In the genomic region with DNA sequence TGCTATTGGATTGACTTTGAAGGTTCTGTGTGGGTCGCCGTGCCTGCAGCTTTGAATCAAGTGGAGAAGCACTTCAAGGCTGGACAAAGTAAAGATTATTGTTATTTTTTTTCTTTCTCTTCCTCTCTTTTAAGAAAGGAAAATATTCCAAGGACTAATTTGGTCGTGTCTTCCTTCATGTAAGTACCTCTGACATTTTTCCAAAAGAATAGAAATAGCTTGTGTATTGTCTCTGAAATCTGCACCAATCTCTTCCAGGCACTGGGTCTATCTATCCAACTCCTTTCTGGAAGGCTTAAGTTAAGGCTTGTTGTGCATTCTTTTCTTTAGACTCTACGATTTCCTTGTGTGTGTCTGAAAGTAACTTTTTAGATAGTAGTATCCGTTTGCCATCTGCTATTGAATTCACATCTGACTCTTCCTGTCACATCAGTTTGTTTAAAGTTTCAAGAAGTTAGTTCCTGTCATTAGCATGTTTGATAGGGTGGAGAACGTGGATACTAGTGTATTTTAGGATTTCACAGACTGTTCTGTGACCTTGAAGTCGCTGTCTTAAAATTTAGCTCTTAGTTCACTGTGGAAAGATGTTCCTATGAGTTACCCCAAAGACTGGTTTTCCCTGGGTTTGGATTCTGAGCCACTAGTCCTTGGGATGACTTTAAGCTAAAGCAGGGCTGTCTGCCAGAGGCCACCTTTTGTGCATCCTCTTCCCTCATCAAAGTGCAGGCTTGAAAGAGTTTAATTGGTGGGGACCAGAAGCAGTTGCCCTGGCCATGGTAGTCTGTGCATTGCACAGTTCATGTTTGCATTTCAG, we compare ENCODE assay signal across 8 mouse cellular contexts. TPM values are rescaled to one million over a fixed set of nuclear protein-coding genes. Genes with fewer than 3 reads are reported as not detected.
DNase-seq lines count a peak whose midpoint lies in the region; ATAC-seq and TF ChIP-seq lines count a peak whose summit lies in the region.

No protein-coding gene starts in this region.

- peak overlapping the region; percentile 80 for H3K4me2 ChIP-seq in kidney, embryonic 14.5 days (replicated peaks; ENCODE audit: low read depth, low read length)
- H3K4me2 ChIP-seq in heart, embryonic 16.5 days (ENCODE audit: low read depth, low read length), result peak overlapping the region; percentile 65
- peak overlapping the region; percentile 71 for H3K4me2 ChIP-seq in liver, postnatal 0 days (ENCODE audit: low read depth, low read length)

- H3K9me3 ChIP-seq in kidney, embryonic 14.5 days (ENCODE audit: control insufficient read depth, low read length), result no peaks in the 10 kb centered on the region
- no peaks in the 10 kb centered on the region for H3K9me3 ChIP-seq in heart, embryonic 16.5 days (replicated peaks; ENCODE audit: control insufficient read depth, low read length)
- H3K9me3 ChIP-seq in liver, postnatal 0 days (ENCODE audit: low read length), result no peaks in the 10 kb centered on the region

- WGBS in kidney, embryonic 14.5 days, result 15% methylated on average over 7 of the region's 7 CpGs
- 2% methylated on average over 7 of the region's 7 CpGs for WGBS in heart, embryonic 16.5 days
- 6% methylated on average over 7 of the region's 7 CpGs for WGBS in liver, postnatal 0 days (ENCODE audit: insufficient replicate concordance)

- TF ChIP-seq CTCF in liver, postnatal 0 days (IDR thresholded peaks at IDR 0.05; ENCODE audit: low read depth), result no peak

- H3K36me3 ChIP-seq in kidney, embryonic 14.5 days (ENCODE audit: control insufficient read depth, insufficient read depth, low read length), result no peaks in the 10 kb centered on the region
- no peaks in the 10 kb centered on the region for H3K36me3 ChIP-seq in heart, embryonic 16.5 days (ENCODE audit: control insufficient read depth, insufficient read depth)
- H3K36me3 ChIP-seq in liver, postnatal 0 days (replicated peaks; ENCODE audit: insufficient read depth, low read length), result no peaks in the 10 kb centered on the region

- intact Hi-C loops in gastrocnemius, postnatal 14 days (cut with DNase I; ENCODE audit: low total_unique reads), result no loop called here

- DNase-seq in kidney, postnatal 14 days, result no peak
- DNase-seq in liver, postnatal 0 days, result no peak
- no peak for DNase-seq in gastrocnemius, postnatal 14 days
- DNase-seq in adrenal gland, adult 8-10 months, result no peak
- DNase-seq in retina, postnatal 1 day, result no peak

- no peak for TF ChIP-seq EP300 in liver, postnatal 0 days (IDR thresholded peaks at IDR 0.05; ENCODE audit: low read depth)

- ATAC-seq in kidney, embryonic 14.5 days (ENCODE audit: low FRiP score, low TSS enrichment), result no peak
- no peak for ATAC-seq in heart, embryonic 16.5 days (replicated peaks; ENCODE audit: extremely low read depth, insufficient read depth, low FRiP score)
- no peak for ATAC-seq in liver, postnatal 0 days

- peak overlapping the region; percentile 58 for H3K9ac ChIP-seq in kidney, embryonic 14.5 days (ENCODE audit: low read depth, low read length)
- peak overlapping the region; percentile 86 for H3K9ac ChIP-seq in heart, embryonic 16.5 days (ENCODE audit: low read length)
- peak overlapping the region; percentile 70; the same call in 1 of the 2 replicates for H3K9ac ChIP-seq in liver, postnatal 0 days (replicated peaks)

- H3K4me3 ChIP-seq in kidney, embryonic 14.5 days (ENCODE audit: low read length), result peak overlapping the region; percentile 64
- peak overlapping the region; percentile 72 for H3K4me3 ChIP-seq in brown adipose tissue, adult 24 weeks (ENCODE audit: insufficient read depth, low read depth, low read length)
- H3K4me3 ChIP-seq in heart, embryonic 16.5 days (ENCODE audit: low read length), result peak overlapping the region; percentile 86
- peak overlapping the region; percentile 81 for H3K4me3 ChIP-seq in liver, postnatal 0 days (ENCODE audit: low read depth, low read length)

- H3K27ac ChIP-seq in kidney, embryonic 14.5 days (ENCODE audit: low read depth, low read length), result peak overlapping the region; percentile 76; the same call in 1 of the 2 replicates
- H3K27ac ChIP-seq in brown adipose tissue, adult 24 weeks (replicated peaks; ENCODE audit: low read depth, low read length), result peak overlapping the region; percentile 87
- H3K27ac ChIP-seq in heart, embryonic 16.5 days (ENCODE audit: low read length), result peak overlapping the region; percentile 95
- H3K27ac ChIP-seq in liver, postnatal 0 days (ENCODE audit: low read depth), result peak overlapping the region; percentile 80

- H3K4me1 ChIP-seq in kidney, embryonic 14.5 days (ENCODE audit: control insufficient read depth, insufficient read depth, low read length), result no peaks in the 10 kb centered on the region
- H3K4me1 ChIP-seq in brown adipose tissue, adult 24 weeks (ENCODE audit: control insufficient read depth, insufficient read depth, insufficient read length, low read length), result peaks cover 2% of the 10 kb centered on the region; the same call in 1 of the 2 replicates
- peaks cover 16% of the 10 kb centered on the region for H3K4me1 ChIP-seq in heart, embryonic 16.5 days (ENCODE audit: control insufficient read depth, insufficient read depth, low read length)
- peaks cover 4% of the 10 kb centered on the region for H3K4me1 ChIP-seq in liver, postnatal 0 days (ENCODE audit: insufficient read depth)

- no peaks in the 10 kb centered on the region for H3K27me3 ChIP-seq in kidney, embryonic 14.5 days (ENCODE audit: control insufficient read depth, insufficient read depth, low read length)
- H3K27me3 ChIP-seq in heart, embryonic 16.5 days (ENCODE audit: control insufficient read depth, insufficient read depth, low read length), result no peaks in the 10 kb centered on the region
- 0 out of 2 replicates have a peak, but pooled peaks cover 3% of the 10 kb centered on the region for H3K27me3 ChIP-seq in liver, postnatal 0 days (ENCODE audit: insufficient read depth, low read length)

RNA-seq across cellular contexts. Expression of a gene that starts 21.3 kb away (rescaled TPM):
- 54.8 and 56.7 TPM in 2 replicates for polyA plus RNA-seq in kidney, embryonic 14.5 days (2014; fragmentation: Nextera tagmentation; extraction: Ambion mirVana)
- 14.3 and 24.7 TPM in 2 replicates for polyA plus RNA-seq in brown adipose tissue, adult 24 weeks (2012; ENCODE audit: insufficient read depth, insufficient read length, missing spikeins)
- 89.6 and 116 TPM in 2 replicates for polyA plus RNA-seq in heart, embryonic 16.5 days (2015; fragmentation: Nextera tagmentation; extraction: Ambion mirVana)
- 13.5 and 14.0 TPM in 2 replicates for polyA plus RNA-seq in liver, postnatal 0 days (2015; fragmentation: Nextera tagmentation; extraction: Ambion mirVana)
- 100 to 1,000 TPM; 258 to 347 TPM for total RNA-seq in gastrocnemius, postnatal 14 days (2021)
- 10 to 100 TPM; 40.6 to 83.3 (median 62.7) TPM for total RNA-seq in adrenal gland, adult 8-10 months (2022)
